Comparison of ENCODE assay signal across 8 mouse cellular contexts in genomic region chrX:157490769-157491144, GRCm38 (mm10). TPM values are rescaled to one million over a fixed set of nuclear protein-coding genes. Genes with fewer than 3 reads are reported as not detected.
DNase-seq lines count a peak whose midpoint lies in the region; ATAC-seq and TF ChIP-seq lines count a peak whose summit lies in the region.

No protein-coding gene starts in this region.

- peak overlapping the region; percentile 77 for H3K9ac ChIP-seq in kidney, embryonic 14.5 days (ENCODE audit: low read depth, low read length)
- H3K9ac ChIP-seq in neural tube, embryonic 11.5 days (ENCODE audit: low read length) = peak overlapping the region; percentile 86

- WGBS in kidney, embryonic 14.5 days = 24% methylated on average over 12 of the region's 12 CpGs
- WGBS in neural tube, embryonic 11.5 days = 19% methylated on average over 12 of the region's 12 CpGs

- H3K27ac ChIP-seq in kidney, embryonic 14.5 days (ENCODE audit: low read depth, low read length) = no peak overlapping the region
- no peak overlapping the region for H3K27ac ChIP-seq in embryonic fibroblast, embryonic 13.5 days (ENCODE audit: insufficient read depth, low read length)
- H3K27ac ChIP-seq in neural tube, embryonic 11.5 days (ENCODE audit: low read depth, low read length) = peak overlapping the region; percentile 88

- TF ChIP-seq CTCF in embryonic fibroblast, embryonic 13.5 days (IDR thresholded peaks at IDR 0.05; ENCODE audit: borderline replicate concordance, insufficient read depth, low read length) = no peak

- no peak for DNase-seq in kidney, adult 11 months
- DNase-seq in MN1 (ENCODE audit: low spot score) = peak; percentile 8
- peak; percentile 20 to 30 for DNase-seq in left cerebral cortex, postnatal 25 days (ENCODE audit: low spot score in 2 of 2)
- DNase-seq in neural tube, embryonic 11.5 days (ENCODE audit: low spot score) = peak; percentile 30
- DNase-seq in gastrocnemius, postnatal 14 days = no peak
- DNase-seq in thymus, postnatal 14 days = no peak

- no peaks in the 10 kb centered on the region for H3K4me1 ChIP-seq in kidney, embryonic 14.5 days (ENCODE audit: control insufficient read depth, insufficient read depth, low read length)
- 0 out of 2 replicates have a peak, but pooled peaks cover 2% of the 10 kb centered on the region for H3K4me1 ChIP-seq in embryonic fibroblast, embryonic 13.5 days (ENCODE audit: control insufficient read depth, insufficient read depth, low read length)
- no peaks in the 10 kb centered on the region for H3K4me1 ChIP-seq in neural tube, embryonic 11.5 days (ENCODE audit: control insufficient read depth, insufficient read depth, low read length)

- peak overlapping the region; percentile 69 for H3K4me3 ChIP-seq in kidney, embryonic 14.5 days (ENCODE audit: low read length)
- peak overlapping the region; percentile 52 for H3K4me3 ChIP-seq in embryonic fibroblast, embryonic 13.5 days (ENCODE audit: insufficient read depth, low read length)
- peak overlapping the region; percentile 65 for H3K4me3 ChIP-seq in neural tube, embryonic 11.5 days (ENCODE audit: low read depth, low read length)

- no peaks in the 10 kb centered on the region for H3K36me3 ChIP-seq in kidney, embryonic 14.5 days (ENCODE audit: control insufficient read depth, insufficient read depth, low read length)
- no peaks in the 10 kb centered on the region for H3K36me3 ChIP-seq in neural tube, embryonic 11.5 days (ENCODE audit: control insufficient read depth, insufficient read depth, low read length)

- no peaks in the 10 kb centered on the region for H3K9me3 ChIP-seq in kidney, embryonic 14.5 days (ENCODE audit: control insufficient read depth, low read length)
- no peaks in the 10 kb centered on the region for H3K9me3 ChIP-seq in neural tube, embryonic 11.5 days (ENCODE audit: control insufficient read depth, low read length)

- ATAC-seq in kidney, embryonic 14.5 days (ENCODE audit: low FRiP score, low TSS enrichment) = no peak; the same call in 1 of the 2 replicates
- ATAC-seq in neural tube, embryonic 11.5 days (ENCODE audit: insufficient read depth, low FRiP score, low TSS enrichment) = no peak; the same call in 1 of the 2 replicates

- H3K27me3 ChIP-seq in kidney, embryonic 14.5 days (ENCODE audit: control insufficient read depth, insufficient read depth, low read length) = no peaks in the 10 kb centered on the region
- H3K27me3 ChIP-seq in neural tube, embryonic 11.5 days (ENCODE audit: control insufficient read depth, insufficient read depth, low read length) = no peaks in the 10 kb centered on the region

- H3K4me2 ChIP-seq in kidney, embryonic 14.5 days (replicated peaks; ENCODE audit: low read depth, low read length) = peak overlapping the region; percentile 48
- H3K4me2 ChIP-seq in neural tube, embryonic 11.5 days (ENCODE audit: low read depth) = peak overlapping the region; percentile 43

- intact Hi-C loops in left cerebral cortex, postnatal 25 days (cut with DNase I) = loop anchor here (2.0 kb wide), 1 partner anchor 108 kb away; the partner anchor contains the start of gene Mbtps2
- intact Hi-C loops in gastrocnemius, postnatal 14 days (cut with DNase I; ENCODE audit: low total_unique reads) = no loop called here

- no peak for TF ChIP-seq POLR2A in embryonic fibroblast, embryonic 13.5 days (IDR thresholded peaks at IDR 0.05; ENCODE audit: low read depth, low read length)

RNA-seq across cellular contexts. Expression of gene Sms, which starts 1.3 kb away (rescaled TPM):
- polyA plus RNA-seq in kidney, embryonic 14.5 days (2014; fragmentation: Nextera tagmentation; extraction: Ambion mirVana) = 77.7 and 80.9 TPM in 2 replicates
- 26.5 and 26.7 TPM in 2 replicates for polyA plus RNA-seq in embryonic fibroblast, embryonic 13.5 days (2011; ENCODE audit: insufficient read length, low read depth, missing spikeins)
- total RNA-seq in left cerebral cortex, postnatal 25 days (2021) = 10 to 100 TPM; 65.5 to 78.4 TPM
- polyA plus RNA-seq in neural tube, embryonic 11.5 days (2014; fragmentation: Nextera tagmentation; extraction: Ambion mirVana) = 105 and 111 TPM in 2 replicates
- 10 to 100 TPM; 32.8 to 40.5 TPM for total RNA-seq in gastrocnemius, postnatal 14 days (2021)

Comparison
In these comparisons a context has a peak if more than half of its experiments do, and no peak if none do; other contexts are left out.
1. DNase-seq: peak in MN1 (single experiment), left cerebral cortex, postnatal 25 days (2 of 2) and neural tube, embryonic 11.5 days (single experiment); none in kidney, adult 11 months (single experiment), gastrocnemius, postnatal 14 days (single experiment) and thymus, postnatal 14 days (single experiment).
2. Peak in every context shown above with its lines, with median percentiles within 50 percentile points of each other: H3K4me3 ChIP-seq.